Mouse (Mus musculus): ENCODE data around the gene Reep3.

Gene Reep3

DNA sequence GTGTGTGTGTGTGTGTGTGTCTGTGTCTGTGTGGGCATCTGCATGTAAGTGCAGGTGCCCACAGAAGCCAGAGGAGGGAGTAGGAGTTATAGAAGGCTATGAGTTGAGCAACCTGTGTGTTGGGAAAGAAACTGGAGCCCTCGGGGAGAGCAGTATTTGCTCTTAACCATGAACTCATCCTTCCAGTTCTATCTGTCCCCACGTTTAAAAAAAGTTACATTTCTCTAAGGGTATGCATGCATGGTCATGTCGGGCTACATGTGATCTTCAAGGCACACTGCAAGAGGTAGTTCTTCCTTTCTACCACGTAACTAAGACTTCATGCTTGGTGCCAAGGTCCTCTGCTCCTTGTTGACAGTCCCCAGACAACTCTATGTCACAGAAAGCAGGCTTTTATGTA lies 78.9 kb downstream of the Reep3 start:
- DNase-seq (ENCODE audit: low read depth, low spot score) = no peak

DNA sequence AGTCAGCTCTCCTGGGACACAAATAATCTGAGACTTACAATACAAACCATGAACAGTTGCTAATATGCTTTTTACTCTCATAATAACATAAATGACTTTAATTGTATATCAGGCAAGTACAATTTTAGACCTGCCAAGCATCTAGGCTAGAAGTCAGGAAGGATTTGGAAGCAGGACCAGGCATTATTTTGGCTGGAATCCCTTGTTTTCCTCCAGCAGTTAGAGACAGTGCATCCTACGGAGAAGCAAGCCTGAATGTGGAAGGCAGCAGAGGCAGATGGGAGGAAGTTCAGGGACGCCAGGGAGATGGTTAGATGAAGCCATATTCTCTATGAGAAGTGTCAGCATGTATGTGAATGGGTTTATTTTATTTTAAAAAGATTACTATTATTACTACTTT lies 79.4 kb downstream of the Reep3 start:
- no peak for DNase-seq (ENCODE audit: low read depth, low spot score)

DNA sequence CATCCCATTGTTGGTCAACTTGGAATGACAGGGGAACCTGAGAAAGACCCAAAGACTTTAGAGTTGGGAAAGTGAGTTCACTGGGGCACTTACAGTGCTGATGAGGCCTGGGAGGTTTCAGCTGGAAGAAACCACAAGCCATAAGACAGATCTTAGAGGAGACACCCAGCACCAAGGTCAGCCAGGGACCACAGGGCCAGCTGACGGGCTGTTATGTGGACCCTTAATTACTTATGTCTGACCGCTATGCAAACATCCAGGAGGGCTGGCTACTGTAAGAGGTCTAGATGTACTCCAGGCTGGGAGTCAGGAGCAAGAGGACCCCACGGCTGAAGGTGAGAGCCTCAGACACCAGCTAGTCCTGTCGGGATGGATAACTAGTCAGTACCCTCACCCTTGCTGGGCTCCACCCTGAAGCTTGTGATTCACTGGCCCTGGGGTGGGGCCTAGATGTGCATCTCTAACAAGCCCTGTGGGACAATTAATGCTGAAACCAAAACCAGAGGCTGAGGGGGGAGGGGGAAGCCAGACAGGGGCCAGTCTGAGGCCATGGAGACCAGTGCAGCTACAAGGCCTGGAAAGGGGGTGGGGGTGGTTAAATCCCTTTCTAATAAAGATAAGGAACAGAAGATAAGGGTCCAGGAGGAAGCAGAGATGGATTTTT lies 80.0 kb downstream of the Reep3 start:
- peak; percentile 76 for DNase-seq (ENCODE audit: low read depth, low spot score)

DNA sequence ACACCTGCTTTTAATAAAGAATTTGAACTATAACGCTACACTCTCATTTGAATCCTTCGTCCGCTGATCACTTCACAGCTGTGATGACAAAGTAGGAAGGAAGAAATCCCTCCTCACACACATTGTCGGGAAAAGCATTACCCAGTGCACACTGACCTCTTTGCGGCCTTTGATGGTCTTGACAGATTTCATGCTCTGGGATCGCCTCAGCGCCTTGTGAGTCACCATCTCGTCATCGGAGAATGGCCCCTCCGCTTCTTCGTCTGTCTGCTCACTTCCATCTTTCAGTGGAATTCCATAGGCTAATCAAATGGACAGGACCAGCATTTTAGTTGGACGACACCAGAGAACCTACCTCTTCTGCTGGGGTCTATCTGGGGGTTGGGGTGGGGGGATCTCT lies 82.0 kb downstream of the Reep3 start:
- DNase-seq (ENCODE audit: low read depth, low spot score) = no peak

DNA sequence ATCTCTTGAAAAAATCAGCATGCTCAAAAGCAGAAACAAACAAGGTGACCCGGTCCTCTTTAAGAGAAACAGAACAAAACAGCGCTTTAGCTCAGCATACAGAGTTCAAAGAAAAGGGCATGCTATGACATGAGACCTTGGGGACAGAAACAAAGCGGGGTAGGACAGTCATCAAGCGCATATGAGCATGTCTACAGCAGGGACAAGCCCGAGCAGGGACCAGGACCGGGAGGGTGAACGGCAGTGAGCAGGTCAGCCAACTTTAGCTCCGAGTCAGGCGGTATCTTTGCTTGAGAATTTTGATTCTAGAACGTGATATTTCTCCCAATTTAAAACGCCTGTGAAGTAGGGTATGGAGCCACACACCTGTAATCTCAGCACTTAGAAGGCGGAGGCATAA lies 86.2 kb downstream of the Reep3 start:
- peak; percentile 49 for DNase-seq (ENCODE audit: low read depth, low spot score)

DNA sequence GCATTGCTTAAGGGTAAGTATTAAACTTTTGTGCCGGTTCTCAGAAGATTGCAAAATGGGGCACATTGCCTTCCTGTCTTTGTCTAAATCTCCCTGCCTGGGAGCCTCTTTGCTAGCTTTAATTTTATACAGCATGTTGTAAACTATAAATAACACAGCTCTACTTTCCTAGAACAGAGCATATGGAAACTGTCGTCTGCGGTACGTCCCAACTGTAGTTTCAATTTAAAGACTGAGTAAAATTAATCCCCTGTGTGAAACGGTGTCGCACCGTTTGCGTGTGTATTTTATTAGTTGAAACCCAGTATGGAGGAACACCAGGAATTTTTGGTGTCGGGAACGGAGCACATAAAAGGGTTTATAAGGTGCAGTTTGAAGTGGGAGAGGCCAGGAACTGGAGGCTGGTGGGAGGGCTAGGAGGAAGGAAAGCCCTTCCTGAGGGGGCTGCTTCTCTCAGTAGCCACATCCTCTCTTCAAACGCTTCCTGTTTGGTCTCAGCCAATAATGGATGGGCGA lies 92.2 kb downstream of the Reep3 start:
- DNase-seq (ENCODE audit: low read depth, low spot score) = peak; percentile 50

DNA sequence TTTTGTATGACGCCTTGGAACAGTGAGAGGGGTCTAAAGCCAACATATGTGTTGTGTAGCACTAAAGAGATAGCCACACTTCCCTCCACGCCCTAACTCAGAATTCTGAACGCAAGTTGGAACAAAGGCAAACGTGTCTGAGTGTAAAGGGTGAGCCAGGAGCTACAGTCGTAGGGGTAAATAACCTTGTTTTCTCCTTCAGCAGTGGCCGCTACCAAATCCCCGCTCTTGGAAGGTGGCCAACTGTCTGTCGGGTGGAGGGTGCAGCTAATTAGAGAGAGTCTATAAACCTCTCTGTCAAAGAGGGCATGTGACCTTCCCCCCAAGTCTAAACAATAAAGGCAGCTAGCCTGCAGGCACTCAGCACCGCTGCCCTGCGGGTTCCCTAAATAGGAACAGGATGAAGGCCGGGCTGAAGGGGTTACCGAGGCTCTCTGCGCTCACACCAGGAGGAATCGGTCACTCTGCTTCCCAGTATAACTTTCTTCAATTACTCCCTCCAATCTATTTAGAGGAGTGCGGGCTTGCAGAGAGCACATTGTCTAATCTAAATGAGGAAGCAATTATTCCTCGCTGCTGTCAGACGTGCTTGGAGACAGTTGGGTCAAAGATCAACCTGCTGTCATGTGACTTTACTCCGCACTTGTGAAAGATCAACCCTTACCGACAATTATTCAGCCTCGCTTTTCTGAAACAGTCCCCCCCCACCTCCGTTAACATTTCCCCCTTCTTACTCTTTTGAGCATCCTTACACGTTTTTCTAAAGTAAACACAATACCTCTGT lies 92.8 kb downstream of the Reep3 start:
- DNase-seq (ENCODE audit: low read depth, low spot score) = peak; percentile 93

DNA sequence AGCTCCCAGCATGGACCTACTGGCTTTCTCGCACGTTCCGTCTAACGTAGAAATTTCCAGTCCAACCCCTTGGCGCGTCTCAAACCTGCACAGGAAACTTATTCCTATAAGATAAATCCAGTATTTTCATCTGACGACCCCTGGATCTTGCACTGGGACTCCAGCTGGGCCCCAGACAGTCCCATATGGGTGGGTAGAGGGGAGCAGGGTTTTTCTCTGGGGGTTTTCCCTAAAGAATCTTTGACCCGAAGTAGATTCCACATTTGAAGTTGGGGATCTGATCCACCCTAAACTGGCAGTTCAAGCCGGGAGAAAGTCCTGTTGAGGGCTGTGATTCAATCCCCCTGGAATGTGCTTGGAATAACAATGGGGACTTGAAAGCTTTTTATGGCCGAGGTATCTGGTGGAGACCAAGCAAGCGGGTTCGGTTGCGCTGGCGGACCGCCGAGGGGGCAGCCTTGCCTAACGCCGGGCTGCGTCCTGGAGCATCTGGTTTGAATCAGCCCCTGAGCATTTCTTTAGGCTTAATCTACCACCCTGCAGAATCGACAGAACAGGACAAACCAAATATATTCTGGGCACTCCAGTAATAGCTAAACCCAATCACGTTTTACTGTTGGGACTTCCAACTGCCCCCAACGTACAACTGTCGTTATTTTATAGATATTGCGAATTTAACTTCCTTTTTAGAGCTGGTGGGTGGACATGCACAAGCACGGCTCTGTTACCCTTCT lies 93.6 kb downstream of the Reep3 start:
- peak; percentile 97 for DNase-seq (ENCODE audit: low read depth, low spot score)

DNA sequence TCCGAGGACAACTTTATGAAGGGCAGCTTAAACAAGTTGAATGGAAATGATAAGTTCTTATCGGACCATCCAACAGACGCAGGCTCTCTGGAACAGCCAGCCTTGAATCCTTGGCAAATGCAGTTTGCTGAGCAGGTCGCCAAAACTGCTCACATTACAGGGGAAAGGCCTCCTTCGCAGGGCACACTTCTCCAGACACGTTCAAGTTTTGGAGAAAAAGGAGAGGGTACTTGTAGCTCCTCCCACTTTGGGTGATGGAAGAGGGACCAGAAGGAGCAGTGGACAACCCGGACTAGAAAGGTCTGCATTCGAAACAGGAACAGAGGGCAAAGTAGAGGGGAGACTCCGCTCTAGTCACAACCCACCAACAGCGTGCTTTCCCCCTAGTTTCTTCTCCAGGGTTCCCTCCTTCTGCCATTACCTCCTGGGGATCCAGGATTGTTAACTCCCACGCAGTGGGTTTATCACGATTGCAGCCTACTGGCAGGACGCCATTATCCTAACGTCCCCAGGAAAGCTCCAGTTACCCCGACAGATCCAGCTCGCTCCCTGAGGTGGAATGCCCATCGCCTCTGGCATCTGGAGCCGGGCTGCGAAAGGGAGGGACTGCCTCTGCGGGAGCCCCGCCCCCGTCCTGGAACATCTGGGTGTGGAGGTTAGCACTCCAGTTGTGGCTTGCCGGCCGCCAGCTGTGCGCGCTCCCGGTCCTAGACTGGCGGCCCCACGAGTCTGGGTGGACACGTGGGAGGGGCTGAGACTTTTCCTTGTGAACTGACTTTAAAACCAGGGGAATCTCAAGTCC lies 94.3 kb downstream of the Reep3 start:
- DNase-seq (ENCODE audit: low read depth, low spot score) = peak; percentile 95

DNA sequence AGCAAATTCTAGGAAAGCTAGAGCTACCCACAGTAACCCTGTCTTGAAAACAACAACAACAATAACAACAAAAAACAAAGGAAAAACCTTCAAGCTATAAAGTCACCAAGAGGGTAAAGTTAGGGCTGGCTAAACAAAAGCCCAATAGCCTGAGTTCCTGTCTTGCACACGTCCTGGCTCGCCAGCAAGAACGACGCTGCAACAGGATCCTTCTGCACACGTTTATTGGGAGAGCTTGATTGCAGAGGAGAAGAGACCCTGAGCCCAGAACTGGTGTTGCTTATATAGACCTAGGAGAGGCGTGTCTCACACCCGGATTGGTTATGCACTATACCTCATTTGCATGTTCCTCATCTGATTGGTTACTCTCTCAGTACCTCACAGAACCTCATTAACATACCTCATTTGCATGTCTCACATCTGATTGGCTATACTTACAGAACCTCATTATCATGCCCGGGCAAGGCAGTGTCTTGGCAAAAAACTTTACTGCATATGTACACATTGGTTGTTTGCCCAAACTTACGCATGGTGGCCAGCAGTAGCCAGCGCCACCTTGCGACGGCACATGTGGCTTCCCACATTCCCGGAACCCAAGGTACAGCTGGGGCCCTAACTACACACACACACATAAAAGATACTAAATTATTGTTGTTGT lies 95.7 kb downstream of the Reep3 start:
- DNase-seq (ENCODE audit: low read depth, low spot score) = peak; percentile 63

DNA sequence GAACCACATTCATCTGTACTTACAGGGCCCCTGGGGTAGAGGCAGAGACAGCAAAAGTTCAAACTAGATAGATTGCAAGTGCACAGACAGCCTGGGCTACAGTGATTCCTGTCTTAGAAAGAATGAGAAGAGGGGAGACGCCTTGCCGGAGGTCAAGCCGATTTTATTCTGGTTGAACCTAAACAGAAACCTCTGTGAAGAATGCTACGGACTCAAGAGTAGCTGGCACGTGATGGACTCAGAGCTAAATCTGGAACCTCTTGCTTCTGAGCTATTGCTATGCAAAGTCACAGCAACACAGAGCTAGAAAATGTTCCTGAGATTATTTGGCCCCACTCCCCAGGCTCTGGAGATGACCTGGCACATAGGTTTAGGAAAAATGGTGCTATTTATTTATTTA lies 96.6 kb downstream of the Reep3 start:
- no peak for DNase-seq (ENCODE audit: low read depth, low spot score)

DNA sequence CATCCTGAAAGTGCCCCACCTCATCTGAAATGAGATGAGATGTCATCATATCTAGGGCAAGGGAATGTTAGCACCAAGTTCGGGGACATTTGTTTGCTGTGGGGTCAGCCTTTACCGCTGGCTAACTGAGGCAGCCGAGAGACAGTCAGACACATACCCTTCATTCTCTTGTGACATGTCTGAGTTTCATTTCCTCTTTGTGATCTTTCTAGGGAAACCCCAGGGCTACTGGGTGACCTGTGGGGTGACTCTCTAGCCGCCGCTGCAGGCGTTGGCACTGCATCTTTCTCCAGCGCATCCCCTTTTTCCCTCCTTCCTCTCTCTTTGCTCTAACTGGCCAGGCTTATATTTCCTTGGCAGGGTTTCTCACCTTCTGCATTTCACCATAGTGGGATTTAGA lies 98.0 kb downstream of the Reep3 start:
- no peak for DNase-seq (ENCODE audit: low read depth, low spot score)

DNA sequence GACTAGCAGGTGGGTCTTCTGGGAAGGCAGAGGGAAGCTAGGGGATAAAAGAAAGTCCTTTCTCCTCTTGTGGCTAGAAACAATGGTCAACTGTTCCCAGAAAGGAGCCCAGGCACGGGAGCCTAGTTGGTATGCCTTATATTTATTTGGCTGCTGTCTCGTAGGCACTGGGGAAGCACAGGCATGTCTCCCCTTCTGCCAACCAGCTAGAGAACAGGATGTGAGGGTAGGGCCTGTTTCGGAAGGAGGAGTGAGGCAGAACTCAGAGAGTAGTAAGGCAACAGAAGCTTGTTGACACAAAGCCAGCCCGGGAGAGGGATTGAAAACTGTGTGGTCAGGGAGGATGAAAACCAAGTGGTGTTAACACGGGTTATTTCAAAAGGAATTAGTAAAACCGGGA lies 101.6 kb downstream of the Reep3 start:
- no peak for DNase-seq (ENCODE audit: low read depth, low spot score)

DNA sequence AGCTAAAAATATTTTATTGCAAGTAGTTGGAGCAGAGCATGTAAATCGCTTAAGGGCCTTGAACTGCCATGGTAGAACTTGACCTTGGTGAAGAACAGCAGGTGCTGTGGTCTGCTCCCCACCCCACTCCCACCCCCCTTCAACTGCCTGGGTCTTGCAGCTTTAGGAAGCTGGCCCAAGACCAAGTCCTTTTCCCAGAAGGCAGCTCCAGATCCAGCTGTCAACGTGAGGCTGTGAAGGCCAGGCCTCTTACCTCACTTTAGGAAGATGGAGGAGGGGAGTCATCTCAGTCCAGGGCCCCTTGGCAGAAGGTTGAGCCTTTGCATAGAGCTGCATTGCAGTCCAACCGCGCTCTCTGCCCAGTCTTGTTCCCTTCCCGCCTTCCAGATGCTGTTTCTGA lies 102.3 kb downstream of the Reep3 start:
- DNase-seq (ENCODE audit: low read depth, low spot score) = peak; percentile 63

DNA sequence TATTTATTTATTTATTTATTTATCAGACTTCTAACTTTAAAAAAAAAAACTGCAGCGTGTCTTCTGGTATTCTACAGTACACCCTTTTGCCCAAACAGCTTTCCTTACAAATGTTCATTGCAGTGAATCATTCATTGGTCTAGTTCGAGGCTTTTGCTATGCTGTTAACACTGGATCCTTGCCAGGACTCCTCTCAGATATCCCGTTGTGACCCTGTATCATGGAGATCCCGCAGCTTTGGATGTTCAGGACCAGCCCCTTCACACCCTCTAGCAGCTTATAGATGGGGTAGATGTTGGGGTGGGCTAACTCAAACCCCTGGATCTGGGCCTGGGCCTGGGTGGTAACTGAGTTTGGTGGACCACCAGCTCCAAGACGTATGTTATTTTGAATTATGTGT lies 104.2 kb downstream of the Reep3 start:
- DNase-seq (ENCODE audit: low read depth, low spot score) = peak; percentile 75

DNA sequence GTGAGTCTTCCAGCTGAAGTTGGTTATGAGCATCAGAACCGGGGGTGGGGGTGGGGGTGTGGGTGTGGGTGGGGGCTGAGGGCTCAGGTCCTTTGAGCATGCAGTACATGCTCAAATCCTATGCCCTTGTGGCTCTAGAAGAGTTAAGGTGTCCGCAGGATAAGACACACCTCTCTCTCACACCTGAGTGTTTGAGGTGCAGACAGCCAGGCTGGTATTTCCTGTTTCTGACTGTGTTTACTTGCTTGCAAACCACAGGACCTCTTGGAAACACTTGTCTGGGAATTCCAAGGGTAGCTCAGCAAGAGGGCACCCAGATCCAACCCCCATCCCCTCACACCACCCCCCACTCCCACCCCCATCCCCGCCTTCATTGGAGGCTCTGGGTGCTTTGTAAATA lies 106.2 kb downstream of the Reep3 start:
- DNase-seq (ENCODE audit: low read depth, low spot score) = peak; percentile 65

DNA sequence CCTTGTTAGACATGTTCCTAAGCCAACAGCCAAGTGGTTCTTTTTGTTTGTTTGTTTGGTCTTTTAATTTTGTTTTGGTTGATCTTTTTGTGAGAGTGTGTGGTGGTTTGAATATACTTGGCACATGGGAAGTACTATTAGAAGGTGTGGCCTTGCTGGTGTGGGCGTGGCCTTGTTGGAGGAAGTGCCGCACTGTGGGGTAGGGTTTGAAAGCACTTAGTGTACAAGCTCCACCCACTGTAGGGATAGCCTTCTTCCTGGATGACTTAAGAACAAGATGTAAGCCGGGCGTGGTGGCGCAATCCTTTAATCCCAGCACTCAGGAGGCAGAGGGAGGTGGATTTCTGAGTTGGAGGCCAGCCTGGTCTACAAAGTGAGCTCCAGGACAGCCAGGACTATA lies 113.7 kb downstream of the Reep3 start:
- DNase-seq (ENCODE audit: low read depth, low spot score) = peak; percentile 96

DNA sequence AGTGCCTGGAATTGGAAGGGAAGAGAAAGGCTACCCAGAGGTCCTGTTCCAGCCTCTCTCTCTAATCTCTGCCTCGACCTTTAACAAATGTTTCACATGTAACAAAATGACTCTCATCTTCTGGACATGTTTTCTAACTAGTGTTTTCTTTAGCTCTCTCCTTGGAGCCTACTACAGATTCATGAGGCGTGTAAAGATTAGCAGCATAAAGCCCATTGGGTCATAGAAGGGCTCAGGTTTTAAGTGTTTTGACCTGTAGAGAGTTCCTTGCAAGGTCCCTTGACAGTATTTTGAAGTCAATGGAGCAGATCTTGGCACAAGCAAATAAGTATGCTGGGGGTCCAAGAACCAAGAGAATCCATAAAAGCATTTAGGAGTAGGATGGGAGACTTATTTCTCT lies 118.5 kb downstream of the Reep3 start:
- DNase-seq (ENCODE audit: low read depth, low spot score) = no peak

DNA sequence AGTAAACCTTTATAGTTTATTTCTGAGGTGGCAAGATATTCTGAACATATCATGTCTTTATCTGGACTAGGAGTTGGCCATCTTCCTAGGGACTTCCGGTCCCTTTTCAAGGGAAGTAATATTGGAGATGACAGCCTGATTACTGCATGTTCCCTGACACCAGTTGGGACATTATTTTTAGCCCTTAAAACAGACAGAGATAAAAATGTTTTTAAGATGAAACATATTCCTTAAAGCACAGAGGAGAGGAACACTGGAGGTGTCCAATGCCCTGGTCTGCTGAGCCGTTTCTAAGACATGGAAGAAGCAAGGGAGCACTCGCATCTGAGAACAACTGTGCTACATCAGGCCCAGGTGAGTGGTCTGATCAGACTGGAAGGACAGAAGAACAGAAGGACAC lies 119.7 kb downstream of the Reep3 start:
- no peak for DNase-seq (ENCODE audit: low read depth, low spot score)

DNA sequence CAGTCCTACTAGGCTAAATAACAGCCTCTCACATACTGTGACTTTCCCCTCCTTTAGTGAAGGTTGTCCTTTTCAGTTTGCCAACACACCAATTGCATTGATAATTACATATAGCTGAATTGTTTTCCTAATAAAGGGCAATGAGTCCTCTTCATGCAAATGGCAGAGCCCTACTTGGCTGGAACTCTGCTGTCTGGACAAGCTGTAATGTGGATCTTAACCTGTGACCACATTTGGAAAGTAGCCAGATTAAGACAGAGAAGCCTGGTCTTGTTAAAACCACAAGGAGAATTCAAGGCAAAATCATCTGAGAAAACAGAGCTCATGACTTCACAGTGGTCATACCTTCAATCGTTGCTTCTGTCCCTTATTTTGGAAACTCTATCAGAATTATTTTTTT lies 121.3 kb downstream of the Reep3 start:
- DNase-seq (ENCODE audit: low read depth, low spot score) = no peak

DNA sequence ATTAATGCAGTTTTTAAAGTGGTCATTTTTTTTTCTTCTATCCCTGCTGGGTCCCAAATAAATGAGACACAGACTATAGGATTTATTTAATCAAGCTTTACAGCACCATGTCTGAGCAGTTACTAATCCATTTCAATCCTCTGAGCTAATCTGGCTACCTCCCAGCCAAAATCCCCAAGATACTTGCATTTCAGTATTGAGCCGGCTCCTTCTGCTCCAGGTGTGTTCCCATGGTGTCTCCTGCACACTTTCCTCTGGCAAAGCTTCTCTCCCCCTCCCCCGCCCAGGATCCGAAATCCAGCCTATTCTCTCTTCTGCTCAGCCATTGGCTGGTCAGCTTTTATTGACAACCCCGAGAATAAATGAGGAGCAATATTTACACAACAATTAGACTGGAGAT lies 122.3 kb downstream of the Reep3 start:
- no peak for DNase-seq (ENCODE audit: low read depth, low spot score)
